Mouse (Mus musculus) lung, adult 2 months (tissue): ENCODE data around the gene Tnip3.

Experiments
- CTCF ChIP-seq: fragments of 200-500 bp; IDR thresholded peaks from 2 replicates; pipeline ENCODE4 v1.5.1; 2011; ENCODE audit warnings: mild to moderate bottlenecking, low read length, control low read depth; ENCODE audit not compliant: insufficient read depth
- POLR2A ChIP-seq: fragments of 200-500 bp; IDR thresholded peaks from 2 replicates; pipeline ENCODE4 v1.6.1; 2011; ENCODE audit warnings: low read depth, mild to moderate bottlenecking, control low read depth, low read length, borderline replicate concordance; ENCODE audit errors: extremely low read depth

DNA sequence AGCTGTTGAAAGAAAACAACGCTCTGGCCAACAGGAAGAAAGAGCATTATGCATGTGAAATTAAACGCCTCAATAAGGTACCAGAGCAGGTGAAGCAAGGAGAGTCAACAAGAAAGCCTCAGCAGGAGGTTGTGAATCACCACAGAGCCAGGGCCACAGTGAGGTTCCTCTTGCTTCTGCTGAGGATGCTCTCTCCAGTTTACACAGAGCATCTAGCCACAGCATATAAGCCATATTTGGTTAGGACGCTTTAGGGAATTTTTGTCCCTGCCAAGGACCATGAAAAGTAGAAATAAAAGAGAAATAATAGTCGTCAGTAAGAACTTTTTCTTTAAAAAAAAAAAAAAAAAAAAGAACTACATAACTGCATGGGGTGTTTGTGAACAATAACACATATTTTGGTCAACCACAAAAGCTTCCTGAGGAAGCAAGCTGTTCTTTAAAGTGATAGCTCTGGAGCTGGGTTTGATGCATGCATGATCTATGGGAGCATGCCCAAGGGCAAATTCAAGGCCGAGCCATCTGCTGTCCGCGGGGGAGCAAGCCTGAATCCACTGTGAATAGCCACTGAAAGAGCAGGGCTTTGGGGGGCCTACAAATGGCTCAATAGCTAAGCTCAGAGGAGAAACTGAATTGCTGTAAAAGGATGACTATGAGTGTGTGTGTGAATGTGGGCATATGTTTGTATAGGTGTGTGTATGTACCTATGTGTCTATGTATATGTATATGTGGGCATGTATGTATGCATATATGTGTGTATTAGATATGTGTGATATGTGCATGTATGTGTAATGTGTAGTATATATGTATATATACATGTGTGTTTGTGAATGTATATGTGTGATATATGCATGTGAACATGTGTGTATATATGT, 75.0 kb downstream of the Tnip3 start:
- TF ChIP-seq CTCF (no peak), POLR2A (no peak)
